Mouse (Mus musculus) thymus, postnatal 36 days (tissue): Measurements from ENCODE around the gene Zfp800.

ENCODE experiments used
- DNase-seq, 2 experiments: peaks; one replicate each; pipeline ENCODE4 v3.0.0; 2022; ENCODE audit warnings: mixed read lengths in 2 of 2

Zfp800 gene

GRCm38 (mm10) chr6:28191935-28192334 lies 205.9 kb downstream of the Zfp800 start:
- DNase-seq: no peak
